Mouse (Mus musculus): ENCODE measurements around the gene Cacnb4. TPM values are rescaled to one million over a fixed set of nuclear protein-coding genes. Genes with fewer than 3 reads are reported as not detected.

The Cacnb4 gene
- 0.16 and 0.23 TPM in 2 replicates for polyA plus RNA-seq (2012; rRNA removed)

DNA sequence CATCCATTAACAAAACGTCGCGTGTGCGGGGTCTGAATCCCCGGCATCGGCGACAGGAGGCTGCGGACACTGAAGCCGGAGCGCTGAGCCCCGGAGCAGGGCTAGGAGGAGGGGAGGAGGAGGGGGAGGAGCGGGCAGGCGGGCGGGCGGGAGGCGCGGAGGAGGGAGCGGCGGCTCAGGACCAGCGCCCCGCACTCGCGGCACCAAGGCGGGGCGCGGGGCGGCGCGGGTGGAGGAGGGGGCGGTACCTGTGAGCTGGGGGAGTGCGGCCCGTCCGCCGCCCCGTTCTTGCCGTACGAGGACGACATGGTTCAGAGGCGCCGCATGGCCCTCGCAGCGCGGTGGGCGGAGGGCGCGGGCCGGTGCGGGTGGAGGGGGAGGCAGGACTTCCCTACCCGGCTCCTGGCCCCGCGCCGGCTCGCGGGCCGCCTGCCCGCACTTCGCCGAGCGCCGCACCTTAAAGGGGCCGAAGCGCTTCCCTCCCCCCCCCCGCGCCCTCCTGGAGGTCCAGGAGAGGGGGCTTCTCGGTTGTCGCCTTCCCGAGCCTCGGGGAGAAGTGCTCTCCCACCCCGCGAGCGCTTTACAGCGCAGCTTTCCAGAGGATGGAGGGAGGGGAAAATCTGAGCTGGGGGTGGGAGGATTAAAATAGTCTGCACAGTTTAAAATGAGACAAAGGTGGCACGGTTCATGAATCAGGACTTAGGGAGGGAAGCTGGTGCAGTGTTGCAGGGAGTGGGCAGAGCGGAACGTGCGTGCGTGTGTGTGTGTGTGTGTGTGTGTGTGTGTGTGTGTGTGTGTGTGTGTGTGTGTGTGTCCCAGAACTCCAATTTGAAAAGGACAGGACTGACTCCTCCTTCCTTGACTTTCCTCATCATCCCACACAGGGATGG lies at the start of gene Cacnb4:
Gene Cacnb4 (minus strand): TSS at position 809 of the 890 bp plus-strand sequence.

DNA sequence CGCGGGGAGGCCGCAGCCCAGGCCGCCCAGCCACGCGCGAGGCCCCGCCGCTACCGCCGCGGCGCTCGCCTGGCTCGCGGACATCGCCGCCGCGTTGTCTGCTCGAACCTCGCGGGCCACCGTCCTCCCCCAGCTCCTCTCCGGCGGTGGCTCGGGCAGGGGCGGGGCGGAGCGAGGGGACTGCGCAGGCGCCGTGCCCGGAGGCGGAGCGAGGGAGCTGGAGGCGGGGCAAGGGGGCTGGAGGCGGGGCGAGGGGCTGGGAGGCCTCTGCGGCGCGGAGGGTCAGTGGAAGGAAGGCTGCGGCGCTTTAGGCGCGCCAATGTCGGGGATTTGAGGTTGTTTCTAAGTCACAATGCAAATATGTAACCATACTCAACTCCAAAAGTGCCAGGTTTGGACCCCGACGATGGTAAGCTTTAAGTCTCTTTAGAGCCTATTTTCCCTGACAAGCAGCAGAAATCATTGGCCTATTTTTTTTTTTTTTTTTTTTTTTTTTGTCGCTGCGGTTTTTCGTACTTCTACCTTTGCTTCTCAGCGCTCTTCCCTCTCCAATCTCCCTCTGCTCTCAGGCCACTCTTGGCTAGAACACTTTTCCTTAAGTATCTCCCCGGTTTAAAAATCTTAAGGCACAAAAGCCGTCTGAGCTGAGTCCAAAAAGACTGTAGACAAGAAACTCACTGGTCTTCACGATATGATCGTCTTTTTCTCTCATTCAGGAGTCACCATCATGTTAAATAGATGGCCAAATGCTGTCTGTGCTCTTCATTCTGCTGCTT lies 251.7 kb downstream of the Cacnb4 start, which contains the start of gene Arl5a:
Gene Arl5a (minus strand): TSS at position 155 of the 776 bp plus-strand sequence.

DNA sequence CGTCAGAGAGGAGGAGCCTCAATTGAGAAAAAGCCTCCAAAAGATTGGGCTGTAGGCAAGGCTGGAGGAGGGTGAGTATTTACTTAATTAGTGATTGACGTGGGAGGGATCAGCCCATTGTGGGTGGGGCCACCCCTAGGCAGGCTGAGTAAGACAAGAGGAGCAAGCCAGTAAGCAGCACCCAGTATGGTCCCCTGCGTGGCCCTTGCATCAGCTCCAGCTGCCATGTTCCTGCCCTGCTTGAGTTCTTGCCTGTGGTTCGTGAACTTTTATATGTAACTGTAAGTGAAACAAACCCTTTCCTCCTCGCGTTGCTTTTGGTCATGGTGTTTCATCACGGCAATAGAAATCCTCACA lies 298.2 kb downstream of the Cacnb4 start, which contains the start of gene Neb:
Gene Neb (minus strand): TSS at position 27 of the 357 bp plus-strand sequence.

Other genes starting within 250 kb of the Cacnb4 start
- gene Stam2, start 65.5 kb upstream of the Cacnb4 start, polyA plus RNA-seq (2012; rRNA removed), result 9.6 and 10.8 TPM in 2 replicates
- gene Fmnl2, start 181.0 kb upstream of the Cacnb4 start, polyA plus RNA-seq (2012; rRNA removed), result 6.4 and 9.5 TPM in 2 replicates

Data from ovary, adult 2 months (tissue).